Mouse (Mus musculus) liver, postnatal 0 days (tissue): ENCODE data around the gene Scarb2.

Experiments used
- CTCF ChIP-seq: sonication (generic); IDR thresholded peaks from 2 replicates; pipeline ENCODE4 v1.5.1; 2016; ENCODE audit warnings: antibody characterized with exemption, low read depth
- EP300 ChIP-seq: IDR thresholded peaks from 2 replicates; pipeline ENCODE4 v1.6.1; 2016; ENCODE audit warnings: antibody characterized with exemption, low read depth, mild to moderate bottlenecking

GRCm38 (mm10) chr5:92508853-92509252 lies 2.2 kb upstream of the Scarb2 start:
- no peak for TF ChIP-seq EP300
- no peak for TF ChIP-seq CTCF
